Mouse (Mus musculus) cerebellum, adult 11-12 months (tissue): ENCODE data around the gene Dao.

ENCODE experiments used
- DNase-seq: peaks from one replicate; pipeline ENCODE4 v3.0.0; 2022

Gene Dao

GRCm38 (mm10) chr5:114003542-114003941 lies at the start of gene Dao:
Gene Dao, plus strand, starts transcription at chr5:114003703.
- no peak for DNase-seq

GRCm38 (mm10) chr5:113954421-113954820 lies 49.1 kb upstream of the Dao start:
- DNase-seq: peak; percentile 71

GRCm38 (mm10) chr5:113955281-113955680 lies 48.2 kb upstream of the Dao start:
- DNase-seq: no peak

GRCm38 (mm10) chr5:113955691-113956090 lies 47.8 kb upstream of the Dao start:
- no peak for DNase-seq

- DNase-seq: peak; percentile 68
These were observed 47.0 kb upstream of the Dao start for GRCm38 (mm10) chr5:113956510-113956909.

GRCm38 (mm10) chr5:113959039-113959438 lies 44.5 kb upstream of the Dao start:
- DNase-seq: no peak

- no peak for DNase-seq
These were observed 43.1 kb upstream of the Dao start for GRCm38 (mm10) chr5:113960416-113960815.

GRCm38 (mm10) chr5:113961776-113962175 lies 41.7 kb upstream of the Dao start:
- DNase-seq: no peak

GRCm38 (mm10) chr5:113964972-113965371 lies 38.5 kb upstream of the Dao start:
- DNase-seq: no peak

- DNase-seq: no peak
These were observed 37.8 kb upstream of the Dao start for GRCm38 (mm10) chr5:113965659-113966185.

GRCm38 (mm10) chr5:113966452-113967150 lies 36.9 kb upstream of the Dao start:
- DNase-seq: no peak

- no peak for DNase-seq
These were observed 35.1 kb upstream of the Dao start for GRCm38 (mm10) chr5:113968371-113968770.

GRCm38 (mm10) chr5:113971434-113971960 lies 32.0 kb upstream of the Dao start:
- DNase-seq: no peak

GRCm38 (mm10) chr5:113972589-113973515 lies 30.7 kb upstream of the Dao start:
- no peak for DNase-seq

GRCm38 (mm10) chr5:113973790-113974189 lies 29.7 kb upstream of the Dao start:
- DNase-seq: no peak

GRCm38 (mm10) chr5:113974576-113974975 lies 28.9 kb upstream of the Dao start:
- no peak for DNase-seq

GRCm38 (mm10) chr5:113975538-113976215 lies 27.8 kb upstream of the Dao start:
- DNase-seq: no peak

GRCm38 (mm10) chr5:113976597-113976996 lies 26.9 kb upstream of the Dao start:
- no peak for DNase-seq

- no peak for DNase-seq
These were observed 26.2 kb upstream of the Dao start for GRCm38 (mm10) chr5:113977309-113977708.

GRCm38 (mm10) chr5:113980511-113980910 lies 23.0 kb upstream of the Dao start:
- no peak for DNase-seq

- DNase-seq: no peak
These were observed 22.3 kb upstream of the Dao start for GRCm38 (mm10) chr5:113981171-113981570.

- DNase-seq: no peak
These were observed 21.7 kb upstream of the Dao start for GRCm38 (mm10) chr5:113981843-113982242.

- no peak for DNase-seq
These were observed 20.0 kb upstream of the Dao start for GRCm38 (mm10) chr5:113983541-113983940.
